Mouse (Mus musculus) layer of hippocampus, adult 9-10 months (tissue): ENCODE data around the gene Ppara.

ENCODE experiments used
- DNase-seq: peaks from one replicate; pipeline ENCODE4 v3.0.0; 2022; ENCODE audit warnings: low spot score

The Ppara gene

DNA sequence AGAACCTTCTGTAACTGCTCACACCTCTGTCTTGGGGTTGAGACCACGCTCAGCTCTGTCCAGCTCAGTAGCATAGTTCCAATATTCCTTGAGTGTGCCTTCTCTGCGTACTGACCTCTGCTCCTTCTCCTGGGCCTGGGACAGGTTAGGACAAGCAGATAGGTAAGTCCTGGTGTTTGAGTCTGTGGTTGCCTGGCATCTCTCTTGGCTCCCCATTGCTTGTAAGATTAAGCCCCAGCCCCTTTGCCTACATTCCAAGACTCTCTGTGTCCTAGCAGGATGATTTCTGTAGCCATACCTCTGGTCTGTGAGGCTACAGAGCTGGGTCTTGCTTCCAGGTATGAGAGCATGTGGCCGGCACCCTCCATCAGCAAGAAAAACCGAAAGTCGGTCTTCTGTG is 6.6 kb upstream of the Ppara start:
- DNase-seq, result no peak

DNA sequence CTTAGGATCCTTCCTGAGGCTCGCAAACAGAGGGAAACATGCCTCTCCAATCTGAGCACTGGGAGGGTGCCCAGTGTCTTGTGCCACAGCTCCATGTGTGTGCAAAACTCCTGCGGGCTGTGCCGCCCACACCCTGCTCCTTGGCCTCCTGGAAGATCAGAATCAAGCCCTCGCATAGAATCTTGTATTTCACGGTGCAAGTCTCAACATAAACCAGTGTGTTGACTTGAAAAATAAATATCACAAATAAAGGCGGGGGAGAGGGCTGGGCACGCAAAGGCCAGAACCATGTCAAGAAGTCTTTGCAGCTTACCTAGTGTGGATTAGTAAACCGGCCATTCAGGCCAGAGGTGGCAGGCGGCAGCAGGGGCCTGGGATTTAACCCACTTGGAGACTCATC is 5.5 kb upstream of the Ppara start:
- no peak for DNase-seq

DNA sequence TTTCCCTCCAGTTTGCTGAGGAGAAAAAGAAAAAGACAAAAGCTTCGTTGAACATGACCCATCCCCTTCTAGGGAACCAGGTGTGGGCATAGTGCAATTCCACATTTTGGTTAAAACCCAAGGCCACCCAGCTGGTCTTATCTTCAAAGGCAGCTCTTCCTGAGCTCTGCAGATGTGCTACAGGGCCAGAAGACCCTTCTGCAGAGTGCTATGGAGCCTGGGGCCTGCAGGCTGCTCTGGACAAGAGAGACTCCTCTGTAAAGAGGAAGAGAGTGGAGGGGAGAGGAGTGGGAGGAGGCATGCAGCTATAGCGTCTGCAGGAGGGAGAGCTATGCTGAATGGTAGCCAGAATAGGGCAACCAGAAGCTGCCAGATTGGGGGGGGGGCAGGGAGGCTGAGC is 4.8 kb upstream of the Ppara start:
- DNase-seq, result no peak

DNA sequence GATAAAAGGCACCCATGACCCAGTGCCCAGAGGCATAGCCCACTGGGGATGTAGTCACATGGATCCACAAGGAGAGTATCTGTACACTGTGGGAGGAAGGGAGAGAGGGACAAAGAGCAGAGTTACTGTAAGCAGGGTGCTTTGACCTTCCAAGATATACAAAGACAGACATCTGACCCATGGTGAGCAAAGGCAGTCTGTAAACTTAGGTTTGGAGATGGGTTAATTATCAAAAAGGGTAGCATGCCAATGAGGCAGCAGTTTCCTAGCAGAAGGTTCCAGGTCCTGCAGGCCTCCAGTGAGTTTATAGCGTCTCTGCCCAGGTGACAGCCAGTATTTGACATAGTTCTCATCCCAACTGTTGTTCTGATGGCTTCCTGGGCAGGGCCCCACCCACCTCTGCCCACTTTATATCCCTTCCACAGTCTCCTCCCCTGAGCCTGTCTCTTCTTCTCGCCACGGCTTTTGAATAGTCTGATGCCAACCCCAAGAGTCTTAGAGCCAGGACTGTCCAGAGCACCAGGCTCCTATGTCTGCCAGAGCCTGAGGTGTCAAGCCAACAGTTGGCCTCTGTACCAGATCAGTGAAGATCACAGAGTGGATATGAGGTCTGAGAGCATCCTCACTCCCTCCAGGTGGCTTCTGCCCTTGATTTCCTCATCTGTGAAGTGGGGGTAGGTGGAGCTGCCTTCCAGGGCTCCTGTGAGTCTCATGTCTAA is 2.7 kb upstream of the Ppara start:
- DNase-seq, result no peak

DNA sequence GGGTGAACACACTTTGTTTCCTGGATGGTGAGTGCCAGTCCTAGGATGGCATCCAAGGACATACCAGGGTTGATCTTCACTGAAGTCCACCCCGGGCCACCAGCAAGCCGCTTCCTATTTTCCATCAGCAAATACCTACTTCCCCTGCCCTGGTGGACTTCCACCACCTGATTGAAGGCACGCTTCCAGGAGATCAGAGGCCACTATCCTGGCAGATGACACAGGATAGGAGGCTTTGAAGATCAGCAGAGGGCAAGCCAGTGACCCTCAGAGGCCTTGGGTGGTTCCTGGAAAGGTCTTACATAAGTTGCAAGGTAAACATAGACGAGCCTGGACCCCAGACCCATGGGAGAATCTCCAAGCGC is 2.2 kb upstream of the Ppara start:
- DNase-seq, result no peak

DNA sequence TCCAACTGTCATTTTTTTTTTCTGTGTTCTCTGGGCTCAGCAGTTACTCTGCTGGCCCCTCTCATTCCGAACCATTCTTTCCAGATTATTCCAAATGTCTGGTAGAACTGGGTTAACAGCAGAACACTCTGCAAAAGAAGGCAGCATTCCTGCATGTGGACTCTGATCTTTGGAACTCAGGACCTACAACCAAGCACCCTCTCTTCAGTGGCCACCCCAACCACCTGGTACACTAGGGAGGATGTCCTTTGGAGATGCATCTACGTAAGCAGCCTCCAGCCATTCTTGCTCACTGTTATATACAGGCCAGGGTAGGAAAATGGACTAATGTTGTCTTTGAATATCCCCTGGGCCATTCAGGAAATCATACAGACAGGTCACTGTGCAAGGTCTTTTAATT is 1.1 kb upstream of the Ppara start:
- DNase-seq, result no peak

DNA sequence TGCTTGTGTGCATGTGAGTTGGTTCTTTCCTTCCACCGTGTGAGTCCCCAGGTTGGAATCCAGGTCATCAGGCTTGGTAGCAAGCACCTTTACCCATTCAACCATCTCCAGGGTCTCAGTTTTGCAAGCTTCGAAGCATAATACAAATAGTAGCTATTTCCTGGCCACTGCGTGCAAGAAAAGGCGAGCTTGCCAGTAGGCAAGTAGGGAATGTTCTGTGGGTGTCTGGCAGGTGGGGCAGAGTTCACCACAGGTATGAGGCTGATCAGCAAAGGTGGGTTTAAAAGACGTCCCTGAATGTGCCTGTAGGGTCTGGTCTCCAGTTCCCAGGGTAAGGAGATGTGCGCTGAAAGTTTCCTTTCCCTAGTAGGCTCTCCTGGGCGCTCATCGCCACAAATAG is 635 bp upstream of the Ppara start:
- DNase-seq, result no peak

DNA sequence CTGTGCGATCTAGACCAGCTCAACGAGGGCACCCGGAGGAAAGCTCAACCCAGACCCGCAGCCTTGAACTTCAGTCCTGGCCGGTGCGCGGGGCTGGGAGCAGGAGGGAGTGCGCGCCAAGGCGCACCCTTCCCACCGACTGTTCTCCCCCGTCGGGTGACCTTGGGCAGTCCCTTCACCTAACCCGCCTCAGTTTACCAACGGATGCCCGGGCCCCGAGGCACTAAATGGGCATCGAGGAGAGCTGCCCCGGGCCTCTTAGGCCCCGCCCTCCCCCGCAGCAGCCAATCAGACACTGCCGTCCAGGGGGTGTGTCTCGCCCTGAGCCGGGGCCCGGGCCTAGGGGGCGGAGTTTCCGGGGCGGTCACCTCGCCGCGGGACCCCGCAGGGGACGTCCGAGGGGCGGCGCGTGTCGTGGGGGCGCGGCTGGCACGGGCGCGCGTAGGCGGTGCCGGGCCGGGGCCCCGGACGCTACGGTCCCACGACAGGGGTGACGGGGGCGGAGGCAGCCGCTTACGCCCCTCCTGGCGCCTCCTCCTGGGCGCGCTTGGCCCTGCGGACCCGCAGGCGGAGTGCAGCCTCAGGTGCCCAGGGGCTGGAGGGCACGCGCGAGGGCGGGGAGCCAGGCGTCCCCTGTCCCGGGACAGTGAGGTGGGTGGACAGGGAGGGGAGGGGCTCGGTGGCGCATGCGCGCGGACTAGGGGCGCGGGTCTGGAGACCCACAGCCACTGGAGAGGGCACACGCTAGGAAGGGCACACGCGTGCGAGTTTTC is 466 bp downstream of the Ppara start:
- DNase-seq, result no peak

DNA sequence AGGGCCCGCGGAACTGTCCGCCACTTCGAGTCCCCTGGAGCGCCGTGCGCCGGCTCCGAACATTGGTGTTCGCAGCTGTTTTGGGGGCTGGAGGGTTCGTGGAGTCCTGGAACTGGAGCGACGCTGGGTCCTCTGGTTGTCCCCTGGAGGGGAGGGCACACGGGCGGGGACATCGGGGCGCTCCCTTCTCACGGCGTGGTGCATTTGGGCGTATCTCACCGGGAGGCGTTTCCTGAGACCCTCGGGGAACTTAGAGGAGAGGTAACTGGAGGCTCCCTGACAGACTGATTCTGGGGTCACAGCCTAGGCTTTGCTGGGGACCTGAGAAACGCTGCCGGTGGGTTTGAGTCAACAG is 1.0 kb downstream of the Ppara start:
- no peak for DNase-seq

DNA sequence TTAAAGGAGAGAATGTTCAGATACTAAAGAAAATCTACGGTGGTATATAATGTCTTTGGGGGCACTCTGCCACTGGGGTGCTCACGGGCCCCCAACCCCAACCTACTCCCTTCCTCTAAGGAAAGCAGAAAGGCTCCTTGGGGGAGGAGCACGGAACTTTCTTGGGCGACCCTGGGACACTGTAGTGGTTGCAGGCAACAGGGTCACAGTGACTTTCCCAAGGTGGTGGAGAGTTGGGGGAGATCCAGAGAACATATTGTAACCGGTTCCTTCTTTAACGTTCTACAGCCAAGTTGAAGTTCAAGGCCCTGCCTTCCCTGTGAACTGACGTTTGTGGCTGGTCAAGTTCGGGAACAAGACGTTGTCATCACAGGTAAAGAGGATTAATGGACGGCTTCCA is 1.7 kb downstream of the Ppara start:
- no peak for DNase-seq

DNA sequence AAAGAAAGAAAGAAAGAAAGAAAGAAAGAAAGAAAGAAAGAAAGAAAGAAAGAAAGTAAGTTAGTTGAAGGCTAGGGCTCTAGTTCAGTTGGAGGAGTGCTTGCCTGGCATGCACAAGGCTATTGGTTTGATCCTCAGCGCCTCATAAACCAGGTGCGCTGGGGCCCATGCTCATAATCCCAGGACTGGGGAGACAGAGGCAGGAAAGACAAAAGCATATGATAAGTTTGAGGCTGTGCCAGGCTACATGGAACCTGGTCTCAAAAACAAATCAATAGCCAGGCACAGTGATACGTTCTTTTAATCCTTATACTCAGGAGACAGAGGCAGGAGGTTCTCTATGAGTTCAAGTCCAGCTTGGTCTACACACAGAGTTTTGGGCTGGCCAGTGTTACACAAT is 3.6 kb downstream of the Ppara start:
- DNase-seq, result no peak

DNA sequence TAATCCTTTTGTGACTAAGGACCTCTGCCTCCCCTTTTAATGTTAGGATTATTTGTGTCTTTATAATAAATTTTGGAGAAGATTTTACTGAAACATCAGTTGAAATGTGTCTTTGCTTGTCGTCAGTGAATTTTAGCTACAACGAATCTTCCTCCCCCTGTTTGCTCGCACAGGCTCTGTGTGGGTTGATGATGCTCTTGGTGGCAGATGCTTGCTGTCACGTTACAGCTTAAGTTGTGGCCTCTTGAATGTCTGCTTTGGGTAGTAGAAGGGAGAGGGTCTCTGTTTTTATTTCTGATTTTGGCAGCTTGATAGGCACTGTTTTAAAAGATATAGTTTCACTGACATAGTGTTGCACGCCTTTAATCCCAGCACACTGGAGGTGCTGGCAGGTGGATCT is 4.2 kb downstream of the Ppara start:
- peak; percentile 29 for DNase-seq

DNA sequence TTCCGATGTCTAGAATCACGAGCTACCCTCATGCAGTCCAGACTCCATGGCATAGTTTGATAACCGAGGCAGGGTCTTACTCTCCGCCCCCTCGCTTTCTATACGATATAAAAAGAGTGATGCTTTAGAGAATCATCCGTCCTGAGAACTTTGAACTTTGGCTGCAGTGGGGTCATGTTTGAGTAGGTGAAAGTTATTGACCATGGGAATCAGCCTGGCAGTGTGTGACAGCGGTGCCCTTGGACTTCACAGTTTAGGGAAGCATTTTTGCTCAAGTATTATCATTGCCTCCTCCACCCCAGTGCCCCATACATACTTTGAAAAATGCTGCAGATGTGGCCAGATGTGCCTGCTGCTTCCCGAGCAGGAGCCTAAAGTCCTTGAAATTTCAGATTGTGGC is 7.8 kb downstream of the Ppara start:
- DNase-seq, result no peak

DNA sequence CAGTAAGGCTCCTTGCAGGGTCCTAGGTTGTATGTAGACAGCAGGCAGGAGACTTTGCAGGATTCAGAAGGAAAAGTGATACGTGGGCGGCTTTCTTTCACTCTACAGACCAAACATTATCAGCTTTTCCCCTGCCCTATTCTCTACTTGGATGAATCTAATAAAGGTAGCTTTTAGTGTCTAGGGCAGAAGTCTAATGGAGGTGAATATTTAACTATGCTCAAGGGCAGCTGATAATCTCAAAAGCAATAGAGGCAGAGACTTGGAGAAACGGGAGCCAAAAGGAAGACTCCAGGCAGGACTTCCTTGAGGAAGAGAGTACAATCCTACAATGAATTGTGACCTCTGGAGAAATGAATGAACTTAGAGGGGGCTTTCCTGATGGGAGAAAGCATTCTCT is 9.2 kb downstream of the Ppara start:
- DNase-seq, result no peak

DNA sequence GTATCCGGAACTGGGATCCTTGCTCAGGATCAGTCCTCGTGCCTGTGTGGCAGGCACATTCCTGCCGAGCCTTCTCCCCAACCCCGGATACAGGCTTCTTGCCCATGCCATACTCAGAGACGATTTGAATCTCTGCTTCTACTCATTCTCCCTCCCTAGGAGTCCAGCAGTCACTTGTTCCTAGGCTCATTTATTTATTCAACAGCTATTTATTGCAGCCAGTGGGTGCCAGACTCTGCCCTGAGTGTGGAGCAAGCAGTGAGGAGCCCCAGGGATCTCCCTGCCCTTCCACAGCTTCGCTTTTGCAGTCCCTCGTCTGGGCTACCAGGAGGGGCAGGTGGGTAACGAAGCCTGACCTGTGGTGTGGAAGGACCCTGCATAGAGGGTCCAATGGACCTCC is 11.4 kb downstream of the Ppara start:
- no peak for DNase-seq

DNA sequence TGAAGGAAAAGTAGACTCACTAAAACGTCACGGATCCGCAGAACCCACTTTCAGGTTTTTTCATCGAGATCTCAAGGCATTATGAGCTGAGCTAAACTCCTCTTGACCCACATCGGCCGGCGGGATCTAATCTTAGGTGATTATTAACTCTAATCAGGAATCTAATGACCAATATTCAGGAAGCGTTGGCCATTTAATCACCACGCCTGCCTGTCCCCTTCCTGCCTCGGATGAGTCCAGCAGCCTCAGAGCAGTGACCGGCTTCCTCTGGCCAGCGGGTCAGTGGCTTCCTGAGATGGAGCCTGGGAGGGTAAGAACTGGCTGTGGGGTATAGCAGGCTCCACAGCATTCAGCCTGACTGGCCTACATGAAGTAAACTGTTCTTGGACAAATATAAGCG is 11.9 kb downstream of the Ppara start:
- no peak for DNase-seq

DNA sequence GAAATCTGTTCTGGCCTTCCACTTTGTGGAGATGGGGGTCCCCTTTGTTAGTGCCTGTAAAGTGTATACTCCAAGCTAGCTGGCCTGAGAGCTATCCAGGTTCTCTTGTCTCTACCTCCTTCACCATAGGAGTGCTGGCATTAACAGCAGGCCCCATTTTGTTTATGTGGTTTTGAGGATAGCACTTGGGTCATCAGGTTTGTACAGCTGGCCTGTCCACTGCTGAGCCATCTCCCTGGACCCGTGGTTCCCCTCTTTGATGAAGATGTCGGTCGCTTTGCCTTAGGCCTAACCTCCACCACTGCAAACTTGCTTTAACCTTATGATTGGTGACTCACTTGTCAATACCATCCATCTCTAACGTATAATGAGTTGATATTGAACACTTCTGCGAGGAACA is 13.2 kb downstream of the Ppara start:
- DNase-seq, result no peak

DNA sequence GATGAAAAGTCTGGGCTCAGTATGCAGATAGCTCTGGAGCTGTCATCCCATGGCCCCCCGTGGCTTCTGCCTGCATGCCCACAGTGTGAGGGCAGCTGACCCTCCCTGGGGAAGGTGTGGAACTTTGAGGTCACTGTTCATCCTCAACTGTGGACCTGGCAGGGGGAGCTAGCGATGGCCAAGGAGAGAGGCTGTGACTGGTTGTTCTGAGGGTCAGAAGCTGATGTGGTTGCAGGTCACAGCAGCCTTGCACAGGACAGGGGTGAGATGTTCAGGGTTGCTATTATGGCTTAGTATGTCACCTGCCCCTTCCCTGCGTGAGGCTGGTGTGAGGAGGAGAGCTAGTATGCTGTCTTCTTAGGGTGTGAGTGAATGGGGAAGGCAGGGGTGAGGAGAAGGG is 13.7 kb downstream of the Ppara start:
- no peak for DNase-seq

DNA sequence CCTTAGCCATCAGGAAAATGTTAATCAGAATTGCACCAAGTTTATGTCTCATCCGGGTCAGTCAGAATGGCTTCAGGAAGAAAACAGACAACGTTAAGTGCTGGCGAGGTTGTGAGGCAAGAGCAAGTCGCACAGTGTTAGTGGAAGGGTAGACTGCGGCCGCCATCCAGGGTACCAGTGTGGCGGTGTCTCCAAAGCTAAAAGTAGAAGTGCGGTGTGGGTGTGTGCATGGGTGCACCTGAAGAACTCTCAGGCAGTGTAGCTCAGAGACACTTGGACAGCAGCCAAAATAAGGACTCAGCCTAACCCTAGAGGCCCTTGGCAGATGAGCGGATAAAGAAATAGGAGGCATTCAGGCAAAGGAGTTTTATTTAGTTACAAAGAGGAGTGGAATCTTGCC is 14.4 kb downstream of the Ppara start:
- no peak for DNase-seq

DNA sequence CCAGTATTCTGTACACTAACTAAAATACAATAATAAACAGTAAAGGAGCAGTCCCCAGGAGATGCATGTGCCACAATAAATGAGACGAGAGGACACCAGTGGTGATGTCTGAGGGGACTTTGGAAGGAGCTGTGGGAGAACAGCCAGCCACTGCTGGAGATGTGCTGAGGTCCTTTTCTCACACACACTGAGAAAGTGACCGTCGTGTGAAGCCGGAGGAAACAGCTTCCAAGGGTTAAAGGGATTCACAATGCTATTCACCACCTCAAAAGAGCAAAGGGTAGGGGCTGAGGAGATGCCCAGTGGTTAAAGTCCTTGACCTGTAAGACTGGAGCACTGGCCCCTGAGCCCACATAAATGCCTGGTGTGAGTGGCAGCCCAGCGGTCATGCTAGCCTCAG is 15.3 kb downstream of the Ppara start:
- no peak for DNase-seq

DNA sequence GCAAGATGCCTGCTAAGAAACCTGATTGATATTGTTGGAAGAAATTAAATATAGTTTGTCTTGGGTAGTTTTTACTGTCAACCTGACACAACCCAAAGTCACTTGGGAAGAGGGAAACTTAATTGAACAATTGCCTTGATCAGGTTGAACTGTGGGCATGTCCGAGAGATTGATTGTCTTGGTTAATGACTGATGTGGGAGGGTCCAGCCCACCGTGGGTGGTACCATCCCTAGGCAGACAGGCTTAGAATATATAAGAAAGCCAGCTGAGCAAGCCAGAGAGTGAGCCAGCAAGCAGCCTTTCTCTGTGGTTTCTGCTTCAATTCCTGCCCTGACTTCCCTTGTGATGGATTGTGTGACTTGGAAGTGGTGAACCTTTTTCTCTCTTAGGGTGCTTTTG is 17.9 kb downstream of the Ppara start:
- no peak for DNase-seq

DNA sequence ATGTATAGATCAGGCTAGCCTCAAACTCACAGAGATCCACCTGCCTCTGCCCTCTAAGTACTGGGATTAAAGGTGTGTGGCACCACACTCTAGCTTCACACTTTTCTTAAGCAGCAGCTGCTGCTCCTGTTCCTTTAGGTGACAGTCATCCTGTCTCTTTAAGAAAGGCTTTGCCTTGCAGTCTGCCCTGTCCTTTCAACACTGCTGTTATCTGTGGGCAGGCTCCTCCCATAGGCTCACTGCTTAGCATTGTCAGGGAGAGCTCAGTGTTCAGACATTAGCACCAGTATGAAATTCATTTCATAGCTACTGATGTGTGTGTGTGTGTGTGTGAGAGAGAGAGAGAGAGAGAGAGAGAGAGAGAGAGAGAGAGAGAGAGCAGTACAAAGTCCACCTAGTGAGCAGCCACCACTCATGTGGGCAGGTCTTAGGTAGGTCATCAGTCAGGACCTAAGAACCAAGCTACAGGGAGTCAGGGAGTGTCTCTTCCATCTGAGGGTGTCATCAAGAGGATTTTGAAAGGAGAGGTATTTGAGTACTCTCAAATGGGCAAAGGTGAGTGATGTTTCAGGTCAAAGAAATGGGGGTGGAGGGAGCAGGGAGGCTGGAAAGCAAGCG is 19.4 kb downstream of the Ppara start:
- no peak for DNase-seq

DNA sequence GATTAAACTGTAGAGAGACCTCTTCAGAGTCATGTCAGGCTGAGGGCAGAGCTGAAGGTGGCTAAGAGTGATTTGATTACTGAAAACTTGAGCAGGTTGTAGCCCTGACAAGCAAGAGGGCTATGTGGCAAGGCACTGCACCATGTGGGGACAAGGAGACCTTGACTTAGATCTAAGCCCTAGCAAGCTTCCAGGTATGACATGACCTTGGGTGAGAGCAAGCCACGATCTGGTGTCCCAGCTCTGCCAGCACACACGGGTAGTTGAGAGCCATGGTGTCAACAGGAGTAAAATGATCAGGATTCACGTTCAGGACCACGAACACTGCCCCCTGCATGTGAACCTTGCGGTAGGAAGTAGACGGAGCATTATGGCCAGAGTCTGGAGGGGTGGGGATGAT is 20.4 kb downstream of the Ppara start:
- no peak for DNase-seq

DNA sequence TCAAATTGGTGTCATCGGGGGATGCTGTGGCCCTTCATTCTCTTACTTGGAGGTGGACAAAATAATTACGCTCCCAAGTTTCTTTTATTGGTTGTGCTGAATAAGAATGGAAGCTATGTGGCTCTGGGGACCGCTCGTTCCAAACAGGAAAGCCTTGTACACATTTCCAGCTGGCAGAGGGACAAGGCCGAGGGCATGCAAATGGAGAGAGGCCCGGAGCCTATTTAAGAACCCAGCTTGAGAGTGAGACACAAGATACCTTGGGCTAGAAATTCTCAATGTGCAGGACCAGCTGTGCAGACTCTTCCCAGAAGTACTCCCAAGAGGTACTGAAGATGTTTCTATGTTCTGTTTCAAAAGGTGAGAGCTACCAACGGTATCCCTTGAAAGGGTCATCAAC is 21.8 kb downstream of the Ppara start:
- no peak for DNase-seq
